Mouse (Mus musculus): Measurements from ENCODE around the gene Abtb2. TPM values are rescaled to one million over a fixed set of nuclear protein-coding genes. Genes with fewer than 3 reads are reported as not detected.

The Abtb2 gene
- total RNA-seq, 2 experiments from 2014 or later = 18.1 to 21.6 TPM

- DNase-seq = no peak
- intact Hi-C loops (cut with DNase I) = loop anchor here (2.0 kb wide), 1 partner anchor 35 kb away; the partner anchor contains the start of gene Caprin1
Measured at GRCm38 (mm10) chr2:103761993-103762392, 195.9 kb downstream of the Abtb2 start.

DNA sequence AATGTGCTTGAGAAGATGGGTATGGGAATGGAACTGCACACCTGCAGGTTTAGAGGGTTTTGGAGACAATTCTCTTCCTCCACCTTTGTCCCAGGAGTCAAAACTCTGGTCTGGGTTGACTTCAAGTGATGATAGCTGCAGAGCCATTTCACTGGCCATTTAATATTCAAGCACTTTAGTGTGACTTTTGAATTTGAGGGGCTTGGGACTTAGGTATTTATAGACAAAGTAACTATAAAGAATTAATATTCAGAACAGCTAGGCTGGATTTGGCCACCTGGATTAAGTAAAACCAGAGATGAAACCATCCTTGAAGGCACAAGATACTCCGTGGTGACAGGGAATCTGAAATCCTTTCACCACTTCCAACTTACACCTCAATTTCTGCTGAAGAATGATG lies 196.4 kb downstream of the Abtb2 start:
- no peak for DNase-seq
- intact Hi-C loops (cut with DNase I) = no loop called here

Other genes with a start within 250 kb of the Abtb2 start
- not detected for gene Elf5, start 154.6 kb upstream of the Abtb2 start, total RNA-seq (2021)
- 100 to 1,000 TPM; 191 to 200 TPM for gene Cat, start 81.2 kb upstream of the Abtb2 start, total RNA-seq (2021)
- gene Nat10, start 195.0 kb downstream of the Abtb2 start, total RNA-seq (2021) = 10 to 100 TPM; 14.5 to 16.7 TPM
- gene Caprin1, start 231.3 kb downstream of the Abtb2 start, total RNA-seq (2021) = 100 to 1,000 TPM; 211 to 220 TPM

Data from heart, postnatal 14 days (tissue).